Mouse (Mus musculus) kidney, adult 2 months (tissue): Measurements from ENCODE around the gene Ccng1.
"Not testable (repeated sequence)": the region's sequence is repeated elsewhere in the genome, so short reads cannot be mapped to it uniquely, and the experiment has no call there.

Source experiments
- CTCF ChIP-seq: fragments of 200-500 bp; conservative IDR thresholded peaks from 2 replicates; pipeline ENCODE4 v1.5.1; 2011; ENCODE audit warnings: low read depth, mild to moderate bottlenecking, control low read depth, low read length, moderate library complexity, mixed read lengths; ENCODE audit not compliant: insufficient read depth, insufficient read length
- POLR2A ChIP-seq: fragments of 200-500 bp; IDR thresholded peaks from one replicate; pipeline ENCODE4 v1.6.1; 2011; ENCODE audit warnings: low read depth, low read length, control low read depth

DNA sequence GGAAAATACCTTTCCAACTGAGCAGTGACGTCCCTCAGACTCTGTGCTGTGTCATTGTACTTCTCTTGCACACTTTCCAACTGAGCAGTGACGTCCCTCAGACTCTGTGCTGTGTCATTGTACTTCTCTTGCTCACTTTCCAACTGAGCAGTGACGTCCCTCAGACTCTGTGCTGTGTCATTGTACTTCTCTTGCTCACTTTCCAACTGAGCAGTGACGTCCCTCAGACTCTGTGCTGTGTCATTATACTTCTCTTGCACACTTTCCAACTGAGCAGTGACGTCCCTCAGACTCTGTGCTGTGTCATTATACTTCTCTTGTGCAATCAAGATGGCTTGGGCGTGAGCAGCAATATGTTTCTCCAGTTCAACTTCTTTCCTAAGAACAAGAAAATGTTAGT is 45.2 kb downstream of the Ccng1 start:
- not testable (repeated sequence) for TF ChIP-seq CTCF, POLR2A
